Mouse (Mus musculus): ENCODE measurements around the gene Tctex1d4.

Tctex1d4 gene

DNA sequence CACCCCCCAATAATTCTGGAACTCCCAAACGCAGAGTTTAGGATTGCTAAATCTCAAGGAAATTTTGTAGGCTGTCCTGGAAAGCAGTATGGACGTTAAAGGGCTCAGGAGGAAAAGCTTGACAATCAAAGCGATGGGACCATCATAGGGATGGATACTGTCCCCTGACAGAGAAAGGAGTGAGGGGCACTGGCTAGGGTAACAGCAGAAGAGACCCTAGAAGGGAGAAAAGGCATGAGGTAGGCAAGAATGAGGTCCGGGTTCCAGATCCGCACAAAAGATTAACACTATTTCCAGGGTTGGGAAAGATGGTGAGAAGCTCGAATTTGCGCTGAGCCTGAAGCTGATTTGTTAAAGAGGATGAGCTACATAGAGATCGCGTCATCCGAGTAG is 6.5 kb upstream of the Tctex1d4 start:
- no peak for DNase-seq (ENCODE audit: low spot score)

DNA sequence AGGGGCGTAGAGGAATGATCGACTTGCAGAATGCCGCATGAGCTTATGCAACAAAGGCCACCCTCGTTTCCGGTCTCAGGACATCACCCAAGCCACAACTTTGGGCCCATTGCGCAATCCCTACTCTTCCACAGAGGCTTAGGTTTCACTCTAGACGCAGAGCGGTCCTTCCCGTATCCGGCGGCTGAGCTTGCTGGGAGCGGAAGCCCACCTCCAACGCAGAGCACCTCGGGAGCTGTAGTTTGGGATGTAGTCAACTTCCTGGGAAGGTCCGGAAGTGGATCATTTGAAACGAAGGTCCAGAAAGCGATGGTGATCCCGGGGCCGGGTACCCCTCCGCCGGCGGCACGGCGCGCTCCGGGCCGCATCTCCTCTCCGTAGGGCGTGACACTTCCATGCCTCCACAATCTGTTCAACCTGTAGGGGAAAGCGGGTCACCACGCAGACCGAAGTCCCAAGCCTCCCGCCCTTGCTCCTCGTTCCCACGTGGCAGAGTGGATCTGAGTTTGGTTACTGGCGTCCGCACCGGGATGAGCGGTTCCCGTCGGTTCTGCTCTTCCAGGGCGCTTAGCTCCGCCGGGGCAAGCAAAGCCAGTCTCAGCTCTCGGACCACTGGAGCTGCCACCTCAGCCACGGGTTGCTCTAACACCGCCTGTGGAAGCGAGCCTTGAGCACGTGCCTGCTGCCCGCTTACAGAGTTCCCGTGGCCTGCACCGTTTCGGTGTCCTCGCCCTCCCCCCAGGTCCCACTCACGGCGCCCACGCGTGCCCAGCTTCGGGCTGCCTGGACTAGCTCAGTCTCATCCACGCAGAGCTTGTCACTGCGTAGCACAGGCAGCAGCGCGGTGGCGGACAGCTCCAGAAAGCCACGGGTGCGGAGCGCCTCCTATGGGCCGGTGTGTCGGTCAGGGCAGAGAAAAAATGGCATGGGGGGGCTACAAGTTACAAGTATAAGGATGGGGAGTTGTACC is 5.9 kb upstream of the Tctex1d4 start:
- peak; percentile 75 for DNase-seq (ENCODE audit: low spot score)

DNA sequence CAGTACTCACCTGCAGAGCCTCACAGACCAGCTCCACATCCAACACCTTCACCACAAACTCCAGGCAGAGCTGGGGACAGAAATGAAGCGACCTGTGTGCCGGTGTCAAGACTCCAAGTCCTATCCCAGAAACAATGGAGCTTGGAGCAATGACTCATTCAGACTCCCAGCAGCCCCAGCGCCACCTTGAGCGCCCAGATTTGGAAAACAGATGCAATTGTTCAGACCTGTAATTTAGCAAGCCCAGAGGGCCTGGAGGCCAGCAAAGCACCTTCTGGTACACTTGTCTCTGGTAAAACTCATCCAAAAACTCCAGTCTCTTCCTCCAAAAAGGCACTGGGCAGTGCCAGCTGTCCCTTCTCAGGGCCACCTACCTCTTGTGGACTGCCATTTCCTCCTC is 4.4 kb upstream of the Tctex1d4 start:
- DNase-seq (ENCODE audit: low spot score), result no peak

DNA sequence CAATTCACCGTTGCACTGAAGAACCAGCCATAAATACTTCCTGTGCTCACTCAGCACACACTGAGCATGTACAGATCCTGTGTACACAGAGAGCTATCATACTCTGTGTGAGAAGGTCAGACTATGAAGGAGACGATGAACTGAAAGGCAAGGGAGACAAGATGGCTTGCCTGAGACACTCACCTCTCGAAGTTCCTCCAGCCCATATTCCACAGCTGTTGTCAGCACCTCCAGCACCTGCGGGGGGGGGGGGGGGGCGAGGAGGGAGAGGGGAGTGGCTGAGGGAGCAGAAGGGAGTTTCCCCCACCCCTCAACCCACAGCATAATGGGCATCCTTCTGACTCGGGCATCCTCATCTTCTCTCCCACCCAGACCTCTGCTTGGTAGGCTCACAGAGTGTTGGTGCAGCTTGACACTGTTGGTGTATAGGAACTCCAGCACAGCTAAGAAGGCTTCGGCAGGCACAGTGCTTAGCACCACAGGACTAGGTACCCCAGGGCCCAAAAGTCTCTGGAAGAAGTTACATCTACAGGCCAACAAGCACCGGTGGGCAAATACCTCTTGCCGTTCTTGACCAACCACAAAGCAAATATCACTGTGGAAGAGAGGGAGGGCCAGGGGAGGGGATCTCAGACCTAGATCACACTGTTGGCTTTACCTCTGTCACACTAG is 2.9 kb upstream of the Tctex1d4 start:
- no peak for DNase-seq (ENCODE audit: low spot score)

DNA sequence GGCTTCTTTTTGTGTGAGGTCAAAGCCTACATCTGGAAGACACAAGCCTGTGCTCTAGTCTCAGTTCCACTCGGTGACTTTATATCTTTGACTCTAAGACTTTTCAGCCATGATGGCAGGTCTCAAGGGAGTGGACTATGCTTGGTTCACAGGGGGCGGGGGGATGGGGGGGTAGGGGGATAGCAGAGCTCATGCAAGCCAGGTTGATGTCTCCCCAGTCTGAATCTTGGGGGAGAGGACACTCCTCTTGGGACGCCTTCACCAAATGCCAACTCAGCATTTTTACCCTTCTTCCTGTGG is 2.4 kb upstream of the Tctex1d4 start:
- DNase-seq (ENCODE audit: low spot score), result no peak

DNA sequence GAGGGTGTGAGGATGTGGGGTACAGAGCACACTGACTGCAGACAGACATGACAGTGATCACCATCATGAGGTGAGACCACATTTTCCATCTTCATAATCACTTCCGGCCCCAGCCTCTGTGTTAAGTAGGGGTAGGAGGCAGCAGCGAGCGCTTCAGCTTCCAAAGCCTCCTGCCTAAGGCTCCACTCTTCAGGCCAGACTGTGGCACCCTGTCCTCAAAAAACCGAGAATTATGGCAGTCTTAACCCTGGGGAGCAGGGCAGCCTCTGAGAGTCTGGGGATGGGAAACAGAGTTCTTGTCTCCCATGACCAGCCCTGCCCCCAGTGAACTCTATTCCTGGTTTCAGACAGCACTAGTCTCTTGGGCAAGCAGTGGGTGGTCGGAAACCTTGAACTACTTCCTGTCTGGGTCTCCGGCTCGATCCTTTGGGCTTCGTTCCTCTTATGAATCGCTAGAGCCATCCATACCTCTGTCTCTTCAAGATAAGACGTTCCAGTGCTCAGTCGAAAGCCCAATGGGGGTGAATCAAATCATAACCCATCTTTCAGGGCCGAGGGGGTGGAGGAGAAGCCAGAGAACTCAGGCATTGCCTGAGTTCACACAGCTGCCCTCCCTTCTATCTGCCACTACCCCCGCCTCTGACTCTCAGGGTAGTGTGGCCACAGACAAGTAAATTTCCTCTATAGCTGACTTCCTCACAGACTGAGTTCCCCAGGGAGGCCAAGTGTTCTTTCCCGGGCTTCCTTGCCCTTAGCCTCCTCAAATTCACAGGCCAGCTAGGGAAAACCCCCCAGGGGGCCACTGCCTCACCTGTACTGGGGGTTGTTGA is 1.9 kb upstream of the Tctex1d4 start:
- DNase-seq (ENCODE audit: low spot score), result peak; percentile 49

DNA sequence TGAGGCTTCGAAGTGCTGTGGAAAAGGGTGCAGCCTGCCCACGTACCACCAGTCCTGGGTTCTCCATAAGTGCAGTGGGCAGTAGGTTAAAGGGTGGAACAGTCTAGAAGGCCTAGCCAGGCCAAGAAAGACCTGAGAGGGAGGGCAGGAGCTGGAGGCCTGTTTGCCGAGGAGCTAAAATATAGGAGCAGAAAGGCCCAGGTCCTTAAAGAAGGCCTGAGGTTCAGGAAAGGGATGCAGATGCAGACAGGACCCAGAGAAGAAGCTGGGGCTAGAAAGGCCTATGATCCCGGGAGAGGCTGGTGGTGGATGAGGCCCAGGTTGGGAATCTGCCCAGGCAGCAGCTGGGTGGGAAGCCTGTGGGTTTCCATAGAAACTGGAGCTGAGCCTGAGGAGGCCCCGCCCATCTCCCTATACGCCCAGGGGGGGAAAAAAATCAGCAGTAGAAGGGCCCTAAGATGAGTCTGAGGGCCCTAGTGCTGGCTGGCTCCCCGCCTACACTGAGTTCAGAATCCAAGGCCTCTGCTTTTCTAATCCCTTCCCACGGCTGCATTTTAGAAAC is 1.2 kb upstream of the Tctex1d4 start, which contains the start of gene Btbd19:
TSS of gene Btbd19 (minus strand) at position 378 of the 562 bp plus-strand sequence.
- no peak for DNase-seq (ENCODE audit: low spot score)

DNA sequence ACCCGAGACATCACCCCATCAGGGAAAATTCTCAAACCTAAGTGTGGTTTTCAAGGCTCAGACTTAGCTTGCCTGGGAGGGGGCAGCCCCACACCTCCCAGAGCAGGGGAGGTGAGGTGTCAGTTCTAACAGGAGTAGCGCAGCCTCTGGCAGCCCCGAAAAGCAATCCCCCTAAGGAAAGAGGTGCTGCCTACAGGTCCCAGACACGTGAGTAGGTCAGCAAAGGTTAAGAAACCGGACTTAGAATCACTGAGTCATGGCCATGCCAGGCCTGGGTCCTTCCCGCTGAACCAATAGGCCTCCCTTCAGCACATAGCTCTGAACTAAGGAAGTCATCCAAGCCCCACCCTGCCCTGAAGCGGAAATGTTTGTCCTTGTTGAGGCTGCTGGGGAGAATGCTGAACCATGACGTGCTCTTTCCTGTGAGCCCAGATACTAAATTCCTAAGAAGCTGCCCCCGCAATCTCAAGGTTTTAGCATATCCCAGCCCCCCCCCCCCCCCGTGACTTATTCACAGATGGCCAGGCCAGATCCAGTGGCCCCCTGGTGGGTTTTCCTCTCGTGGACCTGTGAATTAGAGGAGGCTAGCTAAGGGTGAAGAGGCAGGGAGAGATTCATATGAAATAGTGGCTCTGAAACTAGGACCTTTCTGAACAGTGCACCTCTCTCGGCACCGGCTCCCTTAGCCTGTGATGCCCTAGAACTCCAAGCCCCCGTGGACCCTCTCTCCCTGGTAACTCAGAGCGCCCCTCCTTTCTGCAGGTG is 502 bp upstream of the Tctex1d4 start:
- DNase-seq (ENCODE audit: low spot score), result no peak

DNA sequence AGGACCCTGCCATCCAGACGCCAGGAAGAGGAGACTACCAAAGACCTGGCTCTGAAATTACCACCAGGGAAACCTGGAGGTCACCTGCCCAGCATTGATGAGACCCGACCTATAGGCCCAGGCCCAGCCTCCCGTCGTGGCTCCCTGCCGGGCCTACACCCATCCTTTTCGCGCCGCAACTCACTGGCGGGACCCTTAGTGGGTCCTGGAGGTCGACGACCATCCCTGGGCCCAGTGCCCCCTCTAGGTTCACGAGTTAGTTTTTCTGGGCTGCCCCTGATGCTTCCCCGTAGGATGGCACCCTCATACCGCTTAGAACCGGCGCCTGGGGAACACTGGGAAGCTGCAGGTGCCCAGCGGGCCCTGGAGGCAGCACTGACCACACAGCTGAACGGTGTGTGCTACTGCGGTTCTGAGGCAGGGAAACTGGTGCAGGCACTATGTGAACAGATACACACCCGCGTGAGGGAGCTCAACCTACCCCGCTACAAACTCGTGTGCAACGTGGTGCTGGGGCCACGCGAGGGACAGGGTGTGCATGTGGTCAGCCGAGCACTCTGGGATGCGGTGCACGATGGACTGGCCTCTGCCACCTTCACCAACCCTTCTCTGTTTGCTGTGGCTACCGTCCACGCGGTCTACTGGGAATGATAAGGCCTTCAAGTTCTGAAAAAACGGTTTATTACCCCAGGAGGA is 1.5 kb downstream of the Tctex1d4 start:
- no peak for DNase-seq (ENCODE audit: low spot score)

DNA sequence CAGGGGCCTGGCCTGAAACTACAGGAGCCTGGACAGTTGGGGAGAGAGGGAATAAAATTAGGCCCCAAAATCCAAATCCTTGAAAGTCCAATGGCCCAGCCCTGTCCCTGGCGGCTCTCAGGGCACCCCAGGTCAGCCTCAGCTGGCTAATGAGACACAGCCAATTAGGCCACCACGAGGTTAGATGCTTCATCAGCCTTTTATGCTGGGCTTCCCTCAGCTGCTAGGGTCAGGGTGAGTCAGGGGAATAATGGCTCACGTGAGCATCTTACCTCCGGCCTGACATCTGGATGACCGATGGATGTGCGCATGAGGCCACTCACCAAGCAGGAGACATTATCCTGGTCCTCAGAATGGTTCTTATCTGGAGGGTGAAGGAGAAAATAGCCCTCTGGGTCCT is 4.2 kb downstream of the Tctex1d4 start:
- DNase-seq (ENCODE audit: low spot score), result no peak

DNA sequence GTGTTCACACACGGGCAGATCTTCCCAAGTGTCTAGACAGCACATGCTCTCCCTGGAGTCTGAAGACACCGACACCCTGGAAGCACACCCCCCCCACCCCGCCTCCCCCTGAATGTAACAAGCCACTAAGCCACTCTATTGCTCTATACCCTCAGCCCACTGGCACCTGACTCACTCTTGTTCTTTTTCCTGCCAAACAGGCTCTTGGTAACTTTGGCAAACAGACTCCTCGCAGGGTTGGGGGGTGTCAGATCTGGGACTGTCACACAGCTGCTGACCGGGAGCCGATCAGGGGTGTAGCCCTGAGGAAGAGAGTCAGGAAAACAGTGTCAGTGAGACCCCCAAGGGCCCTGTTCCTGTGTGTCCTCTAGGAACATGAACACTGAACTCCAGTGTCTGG is 4.6 kb downstream of the Tctex1d4 start:
- no peak for DNase-seq (ENCODE audit: low spot score)

DNA sequence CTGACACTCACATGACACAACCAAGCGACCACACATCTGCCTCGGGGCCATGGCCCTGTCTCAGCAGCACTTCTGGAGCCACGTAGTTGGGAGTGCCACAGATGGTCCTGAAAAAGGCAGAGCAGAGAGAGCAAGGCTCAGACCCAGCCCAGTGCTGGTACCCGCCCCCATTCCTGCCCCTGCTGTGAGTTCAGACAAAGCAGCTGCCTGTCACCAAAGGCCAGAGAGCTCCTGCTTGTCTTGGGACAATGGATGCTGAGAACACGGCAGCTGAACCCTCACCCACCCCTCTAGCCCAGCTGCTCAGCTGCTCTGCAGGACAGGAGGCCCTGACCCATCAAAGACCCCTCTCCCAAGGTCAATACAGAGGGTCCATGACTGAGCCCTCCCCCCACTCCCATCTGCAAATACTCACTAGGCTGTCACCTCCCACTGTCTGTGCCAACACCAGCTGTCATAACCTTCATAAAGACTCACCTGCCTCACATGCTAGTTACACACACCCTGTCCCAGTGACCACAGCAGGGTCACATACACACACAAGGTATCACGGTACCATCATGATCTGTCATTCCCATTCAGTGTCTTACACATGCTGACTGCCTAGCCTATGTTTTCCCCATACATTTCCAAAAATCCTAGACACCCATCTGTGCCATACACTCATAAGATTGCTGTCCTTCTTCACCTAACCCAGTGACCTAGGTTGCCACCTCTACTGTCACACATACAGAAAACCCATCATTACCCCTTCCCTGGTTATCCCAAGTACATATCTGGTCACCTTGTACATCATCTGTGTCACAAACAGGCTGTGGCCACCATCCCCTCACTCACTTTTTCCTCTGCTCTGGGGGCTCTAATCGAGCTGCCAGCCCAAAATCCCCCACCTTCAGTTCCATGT is 5.5 kb downstream of the Tctex1d4 start:
- DNase-seq (ENCODE audit: low spot score), result no peak

DNA sequence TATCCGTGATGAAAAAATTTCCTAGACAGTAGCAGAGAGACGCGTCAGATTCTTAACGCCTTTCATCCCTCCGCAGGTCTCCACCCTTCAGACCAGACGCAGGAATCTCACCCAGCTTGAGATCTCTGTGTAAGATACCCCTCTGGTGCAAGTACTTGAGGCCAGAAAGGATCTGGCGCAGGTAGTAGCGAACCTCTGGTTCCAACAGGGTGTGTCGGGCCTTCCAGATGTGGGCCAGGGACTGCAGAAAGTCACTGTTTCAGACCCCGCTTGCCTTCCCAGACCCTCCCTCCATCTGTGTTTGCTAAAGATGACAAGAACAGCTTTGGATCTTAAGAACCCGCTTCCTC is 6.2 kb downstream of the Tctex1d4 start:
- no peak for DNase-seq (ENCODE audit: low spot score)

DNA sequence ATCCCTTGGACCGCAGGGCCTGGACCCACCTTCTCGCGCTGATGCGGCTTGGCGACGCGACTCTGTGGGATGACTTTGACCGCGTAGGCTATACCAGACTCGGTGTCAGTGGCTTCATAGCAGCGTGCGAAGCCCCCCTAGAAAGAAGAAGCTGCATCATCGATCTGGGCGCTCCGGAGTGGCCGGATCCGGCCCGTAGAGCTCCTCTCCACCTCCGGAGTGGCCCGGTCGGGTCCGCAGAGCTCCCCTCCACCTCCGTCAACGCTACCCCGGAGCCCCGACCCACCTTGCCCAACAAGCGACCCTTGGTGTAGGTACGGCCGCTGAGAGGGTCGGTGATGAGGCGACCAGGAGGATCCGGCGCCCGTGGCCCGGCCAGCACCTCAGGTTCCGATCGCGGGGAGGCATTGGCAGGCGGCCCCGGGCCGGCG is 6.8 kb downstream of the Tctex1d4 start:
- no peak for DNase-seq (ENCODE audit: low spot score)

DNA sequence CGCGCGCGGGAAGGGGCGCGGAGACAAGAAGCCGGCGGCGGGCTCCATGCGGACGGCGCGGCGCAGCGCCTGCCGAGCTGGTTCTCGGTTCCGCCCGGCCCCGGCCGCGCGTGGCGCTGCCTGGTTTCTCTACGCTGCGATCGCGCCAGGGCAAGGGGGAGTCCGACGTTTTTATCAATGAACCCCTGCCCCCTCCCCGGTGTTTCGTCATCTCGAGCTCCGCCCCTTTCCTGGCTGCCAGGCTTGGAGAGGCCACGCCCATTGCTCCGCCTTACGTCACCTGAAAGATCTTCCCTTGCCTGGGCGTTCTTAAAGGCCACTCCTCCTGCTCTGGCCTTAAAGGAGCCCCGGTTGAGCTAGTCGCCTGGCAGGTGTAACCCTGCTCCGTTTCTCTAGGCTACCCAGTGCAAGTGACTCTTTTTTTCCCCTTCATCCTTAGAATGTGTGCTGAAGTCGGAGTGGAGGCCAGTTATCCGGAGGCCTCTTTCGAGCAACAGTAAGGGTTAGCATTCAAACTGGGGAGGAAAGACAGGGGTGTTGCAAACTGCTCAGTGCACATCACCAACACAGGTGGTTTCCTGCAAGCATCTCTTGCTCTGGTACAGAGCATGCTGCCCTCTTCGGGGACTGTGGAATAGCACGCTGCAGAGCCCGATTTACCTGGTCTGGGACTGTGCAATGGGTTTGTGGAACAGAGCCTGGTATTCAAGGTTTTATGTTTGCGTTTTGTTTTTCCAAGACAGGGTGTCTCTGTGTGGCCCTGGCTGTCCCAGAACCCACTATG is 7.4 kb downstream of the Tctex1d4 start, which contains the start of gene Plk3:
TSS of gene Plk3 (minus strand) at position 147 of the 784 bp plus-strand sequence.
- DNase-seq (ENCODE audit: low spot score), result peak; percentile 94

DNA sequence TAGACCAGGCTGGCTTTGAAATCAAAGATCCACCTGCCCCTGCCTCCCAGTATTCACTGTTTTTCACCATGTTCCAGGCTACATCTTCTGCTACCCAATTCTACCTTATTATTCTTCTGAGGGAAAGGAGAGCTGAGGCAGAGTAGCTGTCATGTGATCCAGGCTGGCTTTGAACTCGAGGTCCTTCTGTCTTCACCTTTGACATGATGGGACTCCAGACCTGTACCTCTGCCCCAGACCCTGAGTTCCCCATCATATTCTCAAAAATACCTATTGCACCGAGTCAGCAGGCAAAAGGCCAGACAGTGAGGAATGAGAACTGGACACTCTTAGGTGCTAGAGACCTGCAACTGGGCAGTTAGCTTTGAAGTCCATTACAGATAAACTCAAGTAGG is 8.0 kb downstream of the Tctex1d4 start:
- no peak for DNase-seq (ENCODE audit: low spot score)

DNA sequence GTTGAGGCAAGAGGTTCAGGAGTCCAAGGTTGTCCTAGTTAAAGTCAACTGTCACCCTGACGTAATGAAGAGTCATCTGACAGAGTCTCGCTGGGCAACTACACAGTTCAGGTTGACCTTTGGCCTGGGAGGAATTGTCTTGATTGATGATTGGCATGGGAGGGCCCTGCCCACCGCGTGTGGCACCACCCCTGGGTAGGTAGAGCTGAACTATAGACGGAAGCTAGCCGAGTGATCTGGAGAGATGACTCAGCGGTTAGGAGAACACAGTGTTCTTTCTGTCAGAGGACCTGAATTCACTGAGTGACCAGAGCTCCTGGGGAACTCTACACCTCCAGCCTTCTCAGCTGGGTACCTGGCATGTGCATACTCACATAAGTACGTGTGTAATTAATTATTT is 9.4 kb downstream of the Tctex1d4 start:
- no peak for DNase-seq (ENCODE audit: low spot score)

DNA sequence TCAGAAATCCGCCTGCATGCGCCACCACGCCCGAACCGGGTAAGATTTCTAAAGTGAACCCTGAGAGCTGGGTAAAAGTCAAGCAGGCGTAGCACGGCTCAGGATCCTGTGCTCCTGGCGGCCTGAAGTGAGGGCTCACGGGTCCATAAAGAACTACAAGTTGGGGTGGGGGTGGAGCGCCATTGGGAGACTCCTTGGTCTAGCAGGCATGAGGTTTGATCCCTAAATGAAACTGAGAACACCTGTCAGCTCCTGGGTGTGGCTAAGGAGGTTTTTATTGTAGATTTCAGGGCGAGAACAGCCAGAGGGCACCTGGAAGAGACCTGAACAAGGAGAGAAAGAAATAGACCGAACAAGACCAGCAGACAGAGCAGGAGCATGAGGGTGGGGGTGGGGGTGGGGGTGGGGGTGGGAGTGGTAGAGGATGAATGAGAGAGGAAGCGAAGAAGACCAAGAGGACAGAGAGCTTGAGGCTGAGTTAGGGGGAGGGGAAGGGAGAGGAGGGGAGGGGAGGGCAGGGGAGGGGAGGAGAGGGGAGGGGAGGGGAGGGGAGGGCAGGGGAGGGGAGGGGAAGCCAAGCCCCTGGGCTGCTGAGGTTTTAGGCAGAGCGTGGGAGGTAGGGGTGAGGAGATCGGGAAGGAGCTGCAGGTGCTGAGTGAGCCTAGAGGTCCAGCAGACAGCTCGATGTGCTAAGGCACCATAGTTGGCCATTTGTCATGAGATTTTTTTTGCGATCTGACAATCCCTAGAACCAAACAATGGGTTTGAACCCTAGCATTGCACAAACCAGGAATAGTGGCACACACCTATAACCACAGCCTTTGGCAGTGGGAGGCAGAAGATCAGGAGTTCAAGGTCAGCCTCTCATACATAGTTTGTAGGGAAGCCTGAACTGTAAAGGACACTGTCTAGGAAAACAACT is 12.0 kb downstream of the Tctex1d4 start:
- DNase-seq (ENCODE audit: low spot score), result no peak
